Mouse (Mus musculus): Measurements from ENCODE around the gene Rnf7. TPM values are rescaled to one million over a fixed set of nuclear protein-coding genes. Genes with fewer than 3 reads are reported as not detected.
A peak's percentile ranks its signal among the peaks of the same experiment; 100 is the strongest.

Gene Rnf7
- polyA plus RNA-seq, 1 experiment: 261 TPM

DNA sequence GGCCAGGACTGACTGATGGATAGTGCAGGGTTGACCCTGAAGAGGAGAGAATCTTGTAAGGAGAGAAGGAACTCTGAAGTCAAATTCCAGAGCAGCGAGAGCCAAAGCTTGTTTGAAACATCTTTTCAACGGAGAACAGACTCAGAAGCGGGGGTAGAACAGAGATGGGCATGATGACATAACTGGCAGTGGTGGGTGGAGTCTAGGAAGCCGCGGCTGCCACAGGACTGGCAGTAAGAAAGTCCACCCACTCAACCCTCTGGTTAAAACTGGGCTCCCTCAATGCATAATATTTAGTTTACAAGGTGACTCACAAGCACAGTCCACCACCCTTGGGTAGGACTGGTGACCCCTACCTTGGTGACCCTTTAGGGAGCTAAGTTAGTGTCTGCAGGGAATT, 37.3 kb upstream of the Rnf7 start:
- no peak for DNase-seq
- WGBS: 79% methylated on average over 5 of the region's 5 CpGs
- TF ChIP-seq CTCF (conservative IDR thresholded peaks at IDR 0.05; ENCODE audit: insufficient read depth, insufficient read length, low read depth, low read length) (no peak), POLR2A (IDR thresholded peaks at IDR 0.05; ENCODE audit: low read depth, low read length) (no peak)
- H3K4me3 ChIP-seq (ENCODE audit: insufficient read depth, low read depth, low read length): no peak overlapping the region
- H3K4me1 ChIP-seq (ENCODE audit: control insufficient read depth, insufficient read depth, low read length): no peaks in the 10 kb centered on the region
- no peaks in the 10 kb centered on the region for H3K27me3 ChIP-seq (replicated peaks; ENCODE audit: control insufficient read depth, insufficient read depth, low read length)
- H3K27ac ChIP-seq (ENCODE audit: insufficient read depth, low read depth, low read length): no peak overlapping the region
- H3K36me3 ChIP-seq (ENCODE audit: control insufficient read depth, insufficient read depth, low read length): no peaks in the 10 kb centered on the region

DNA sequence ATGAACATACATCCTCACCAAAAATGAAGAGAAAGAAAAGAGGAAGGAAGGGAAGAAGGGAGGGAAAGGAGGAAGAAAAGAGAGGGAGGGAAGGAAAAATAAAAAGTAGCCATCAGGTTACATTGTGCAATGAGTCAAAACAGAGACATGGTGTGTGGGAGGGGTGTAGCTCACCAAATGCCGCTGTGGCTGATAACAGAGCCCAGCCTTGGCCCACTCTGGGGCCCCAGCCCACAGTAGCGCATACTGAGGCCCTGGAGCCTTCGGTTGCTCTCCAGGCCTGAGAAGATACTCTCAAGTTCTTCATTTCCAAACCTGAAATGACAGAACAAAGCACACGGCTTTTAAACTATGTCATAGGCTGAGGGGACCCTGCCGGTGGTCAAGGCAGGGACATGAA, 35.8 kb upstream of the Rnf7 start:
- Histone ChIP-seq H3K27me3 (replicated peaks; ENCODE audit: control insufficient read depth, insufficient read depth, low read length) (no peaks in the 10 kb centered on the region), H3K36me3 (ENCODE audit: control insufficient read depth, insufficient read depth, low read length) (no peaks in the 10 kb centered on the region), H3K4me1 (ENCODE audit: control insufficient read depth, insufficient read depth, low read length) (no peaks in the 10 kb centered on the region), H3K4me3 (ENCODE audit: insufficient read depth, low read depth, low read length) (no peak overlapping the region), H3K27ac (ENCODE audit: insufficient read depth, low read depth, low read length) (no peak overlapping the region)
- 73% methylated on average over 5 of the region's 5 CpGs for WGBS
- no peak for DNase-seq
- TF ChIP-seq CTCF (conservative IDR thresholded peaks at IDR 0.05; ENCODE audit: insufficient read depth, insufficient read length, low read depth, low read length) (no peak), POLR2A (IDR thresholded peaks at IDR 0.05; ENCODE audit: low read depth, low read length) (no peak)

DNA sequence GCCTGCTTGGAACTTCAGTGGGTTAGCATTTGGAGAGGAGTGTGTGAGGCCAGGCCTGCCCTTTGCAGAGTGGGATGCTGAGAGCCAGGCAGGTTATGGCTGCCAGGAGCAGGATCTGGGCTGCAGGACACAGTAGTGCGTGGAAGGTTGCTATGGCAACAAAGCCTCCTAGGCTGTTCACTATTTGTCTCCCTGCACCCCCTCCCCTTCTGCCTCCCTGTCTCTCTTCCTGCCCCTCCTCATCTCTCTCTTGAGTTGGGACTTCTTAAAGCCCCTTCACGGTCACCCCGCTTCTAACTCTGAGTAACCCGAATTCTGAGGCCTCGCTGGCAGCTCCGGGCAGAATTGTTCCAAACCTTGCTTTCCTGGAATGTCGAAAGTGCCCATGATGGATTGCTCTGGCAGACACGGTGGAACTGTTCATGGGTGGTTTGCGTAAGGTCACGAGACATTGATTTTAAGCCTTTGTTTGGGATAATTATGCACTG, 27.6 kb upstream of the Rnf7 start:
- Histone ChIP-seq H3K27me3 (replicated peaks; ENCODE audit: control insufficient read depth, insufficient read depth, low read length) (no peaks in the 10 kb centered on the region), H3K4me1 (ENCODE audit: control insufficient read depth, insufficient read depth, low read length) (0 out of 2 replicates have a peak, but pooled peaks cover 2% of the 10 kb centered on the region), H3K36me3 (ENCODE audit: control insufficient read depth, insufficient read depth, low read length) (no peaks in the 10 kb centered on the region), H3K27ac (ENCODE audit: insufficient read depth, low read depth, low read length) (peak overlapping the region; percentile 10), H3K4me3 (ENCODE audit: insufficient read depth, low read depth, low read length) (no peak overlapping the region)
- DNase-seq: peak; percentile 80
- TF ChIP-seq CTCF (conservative IDR thresholded peaks at IDR 0.05; ENCODE audit: insufficient read depth, insufficient read length, low read depth, low read length) (no peak), POLR2A (IDR thresholded peaks at IDR 0.05; ENCODE audit: low read depth, low read length) (no peak)
- WGBS: 11% methylated on average over 10 of the region's 10 CpGs

DNA sequence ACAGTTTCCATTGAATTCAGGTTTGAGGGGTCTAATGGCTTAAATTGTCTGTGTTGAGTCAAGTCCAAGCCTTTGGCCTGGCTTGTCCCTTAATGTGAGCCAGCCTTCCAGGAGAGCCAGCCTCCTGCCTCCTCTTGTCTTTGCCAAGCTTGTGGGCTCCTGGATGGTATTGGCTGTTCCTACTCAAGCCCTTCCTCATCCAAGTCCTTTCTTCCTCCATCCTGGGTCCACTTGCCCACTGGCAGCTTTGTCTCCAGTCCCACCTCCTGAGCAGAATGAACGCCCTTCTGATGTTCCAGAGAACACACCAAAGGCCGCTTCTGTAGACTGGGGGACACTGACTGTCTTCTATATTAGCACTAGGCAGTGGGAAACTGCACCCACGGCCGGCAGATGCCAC, 26.7 kb upstream of the Rnf7 start:
- Histone ChIP-seq H3K27ac (ENCODE audit: insufficient read depth, low read depth, low read length) (no peak overlapping the region), H3K4me3 (ENCODE audit: insufficient read depth, low read depth, low read length) (no peak overlapping the region), H3K4me1 (ENCODE audit: control insufficient read depth, insufficient read depth, low read length) (0 out of 2 replicates have a peak, but pooled peaks cover 2% of the 10 kb centered on the region), H3K36me3 (ENCODE audit: control insufficient read depth, insufficient read depth, low read length) (no peaks in the 10 kb centered on the region), H3K27me3 (replicated peaks; ENCODE audit: control insufficient read depth, insufficient read depth, low read length) (no peaks in the 10 kb centered on the region)
- TF ChIP-seq POLR2A (IDR thresholded peaks at IDR 0.05; ENCODE audit: low read depth, low read length) (no peak), CTCF (conservative IDR thresholded peaks at IDR 0.05; ENCODE audit: insufficient read depth, insufficient read length, low read depth, low read length) (no peak)
- no peak for DNase-seq
- WGBS: 97% methylated on average over 4 of the region's 4 CpGs

DNA sequence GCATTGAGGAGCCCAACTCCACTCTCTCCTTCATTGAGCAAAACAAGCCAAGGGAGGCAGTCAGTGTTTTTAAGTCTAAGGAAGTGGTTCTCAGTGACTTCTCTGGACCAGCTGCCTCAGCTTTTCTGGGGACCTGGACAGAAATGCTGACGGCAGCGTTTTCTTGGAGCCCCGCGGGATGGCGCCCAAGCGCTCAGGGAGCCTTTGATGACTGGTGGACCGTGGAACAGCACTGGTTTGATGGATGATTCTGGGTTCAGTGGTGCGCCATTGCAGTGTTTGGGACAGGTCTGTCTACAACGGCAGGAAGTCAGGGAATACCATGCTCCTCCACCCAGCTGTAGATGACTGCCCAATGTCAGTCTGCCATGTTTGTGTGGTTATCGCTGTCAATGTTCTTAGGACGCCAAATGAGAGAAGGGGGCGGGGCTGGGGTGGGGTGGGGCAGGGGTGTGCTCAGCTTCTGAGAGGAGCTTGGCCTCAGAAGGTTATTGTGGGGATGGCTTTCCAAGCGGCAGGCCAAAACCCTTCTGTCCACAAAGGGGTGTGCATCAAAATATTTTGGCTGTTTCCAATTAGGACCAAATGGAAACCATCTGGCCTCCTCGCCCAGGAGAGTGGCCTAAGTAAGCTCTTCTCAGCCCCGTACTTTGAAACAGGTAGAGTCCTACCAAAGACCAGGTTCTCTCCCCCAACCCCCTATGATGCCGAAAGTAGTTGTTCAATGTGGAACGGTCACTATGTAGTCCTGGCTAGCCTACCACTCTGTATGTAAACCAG, 25.8 kb upstream of the Rnf7 start:
- DNase-seq: no peak
- Histone ChIP-seq H3K27ac (ENCODE audit: insufficient read depth, low read depth, low read length) (no peak overlapping the region), H3K36me3 (ENCODE audit: control insufficient read depth, insufficient read depth, low read length) (no peaks in the 10 kb centered on the region), H3K4me3 (ENCODE audit: insufficient read depth, low read depth, low read length) (no peak overlapping the region), H3K27me3 (replicated peaks; ENCODE audit: control insufficient read depth, insufficient read depth, low read length) (no peaks in the 10 kb centered on the region), H3K4me1 (ENCODE audit: control insufficient read depth, insufficient read depth, low read length) (0 out of 2 replicates have a peak, but pooled peaks cover 2% of the 10 kb centered on the region)
- 75% methylated on average over 17 of the region's 17 CpGs for WGBS
- TF ChIP-seq CTCF (conservative IDR thresholded peaks at IDR 0.05; ENCODE audit: insufficient read depth, insufficient read length, low read depth, low read length) (no peak), POLR2A (IDR thresholded peaks at IDR 0.05; ENCODE audit: low read depth, low read length) (no peak)

DNA sequence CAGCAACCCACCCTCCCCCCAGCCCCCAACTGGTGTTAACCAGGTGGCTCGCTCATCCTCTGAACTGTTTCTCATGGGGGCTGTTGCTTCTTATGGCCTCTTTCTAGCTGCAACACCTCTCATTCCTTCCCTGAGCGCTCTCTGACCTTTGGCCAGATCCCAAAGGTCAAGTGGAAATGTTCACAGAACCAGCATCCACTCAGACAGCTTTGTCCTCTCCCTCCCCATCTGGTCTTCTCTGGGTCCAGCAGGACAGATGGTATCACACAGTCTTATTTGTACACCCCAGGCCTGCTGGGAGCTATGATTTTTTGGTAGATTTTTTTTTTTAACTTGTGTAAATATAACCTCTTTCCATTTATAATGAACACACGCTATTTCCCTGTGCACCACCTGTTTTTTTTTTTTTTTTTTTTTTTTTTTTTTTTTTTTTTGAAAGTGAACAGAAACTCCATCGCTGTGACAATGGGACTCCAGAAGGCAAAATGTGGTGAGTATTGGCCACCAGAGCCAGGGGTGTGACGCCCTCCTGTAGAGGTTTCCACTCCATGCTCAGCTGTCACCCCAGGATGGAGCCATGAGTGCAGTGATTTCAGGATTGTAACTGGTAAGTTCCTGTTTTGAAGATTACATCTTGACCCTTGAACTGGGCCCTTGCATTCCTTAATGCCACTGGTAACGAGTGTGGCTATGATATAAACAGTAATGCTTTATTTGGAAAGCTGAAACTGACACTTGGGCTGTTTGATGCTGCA, 24.6 kb upstream of the Rnf7 start:
- TF ChIP-seq POLR2A (IDR thresholded peaks at IDR 0.05; ENCODE audit: low read depth, low read length) (no peak), CTCF (conservative IDR thresholded peaks at IDR 0.05; ENCODE audit: insufficient read depth, insufficient read length, low read depth, low read length) (no peak)
- Histone ChIP-seq H3K4me1 (ENCODE audit: control insufficient read depth, insufficient read depth, low read length) (0 out of 2 replicates have a peak, but pooled peaks cover 2% of the 10 kb centered on the region), H3K4me3 (ENCODE audit: insufficient read depth, low read depth, low read length) (no peak overlapping the region), H3K27me3 (replicated peaks; ENCODE audit: control insufficient read depth, insufficient read depth, low read length) (no peaks in the 10 kb centered on the region), H3K27ac (ENCODE audit: insufficient read depth, low read depth, low read length) (no peak overlapping the region), H3K36me3 (ENCODE audit: control insufficient read depth, insufficient read depth, low read length) (no peaks in the 10 kb centered on the region)
- peak; percentile 55 for DNase-seq
- WGBS: 51% methylated on average over 6 of the region's 6 CpGs

DNA sequence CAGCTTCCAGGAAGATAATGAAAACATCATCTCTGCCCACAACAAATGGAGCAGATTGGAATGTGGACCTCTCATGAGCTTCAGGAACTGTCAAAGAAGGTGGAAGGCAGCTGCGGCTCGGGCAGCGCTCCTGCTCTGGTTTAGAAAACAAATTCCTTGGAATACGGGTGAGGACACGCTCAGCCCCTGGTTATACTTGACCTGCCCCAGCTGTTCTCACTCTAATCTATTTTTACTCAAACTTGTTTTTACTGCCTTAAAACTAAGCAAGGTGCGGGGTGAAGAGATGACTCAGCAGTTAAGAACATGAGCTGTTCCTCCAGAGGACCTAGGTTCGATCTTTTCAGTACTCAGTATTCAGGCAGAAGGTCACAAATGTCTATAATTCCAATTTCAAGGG, 22.7 kb upstream of the Rnf7 start:
- no peak overlapping the region for H3K27ac ChIP-seq (ENCODE audit: insufficient read depth, low read depth, low read length)
- no peak for DNase-seq
- WGBS: 53% methylated on average over 7 of the region's 7 CpGs

More for the DNA sequence above, 22.7 kb upstream of the Rnf7 start:
- Histone ChIP-seq H3K4me3 (ENCODE audit: insufficient read depth, low read depth, low read length) (no peak overlapping the region), H3K27me3 (replicated peaks; ENCODE audit: control insufficient read depth, insufficient read depth, low read length) (no peaks in the 10 kb centered on the region), H3K36me3 (ENCODE audit: control insufficient read depth, insufficient read depth, low read length) (no peaks in the 10 kb centered on the region), H3K4me1 (ENCODE audit: control insufficient read depth, insufficient read depth, low read length) (0 out of 2 replicates have a peak, but pooled peaks cover 2% of the 10 kb centered on the region)
- TF ChIP-seq POLR2A (IDR thresholded peaks at IDR 0.05; ENCODE audit: low read depth, low read length) (no peak), CTCF (conservative IDR thresholded peaks at IDR 0.05; ENCODE audit: insufficient read depth, insufficient read length, low read depth, low read length) (no peak)

Data from kidney, adult 2 months (tissue).